Mouse (Mus musculus) thymus, adult 2 months (tissue): Measurements from ENCODE around the gene Ticam1. TPM values are rescaled to one million over a fixed set of nuclear protein-coding genes. Genes with fewer than 3 reads are reported as not detected.

ENCODE experiments used
- DNase-seq: peaks from one replicate; pipeline ENCODE4 v3.0.0; 2021
- H3K27ac ChIP-seq: fragments of 200-500 bp; 2 replicates; pipeline ENCODE4 v1.5.1; 2012; ENCODE audit warnings: low read length, control low read depth; ENCODE audit not compliant: control insufficient read depth, insufficient read depth
- H3K27me3 ChIP-seq: fragments of 200-500 bp; 2 replicates; pipeline ENCODE4 v1.6.1; 2012; ENCODE audit warnings: mild to moderate bottlenecking, low read length, moderate library complexity, mixed read lengths; ENCODE audit not compliant: control insufficient read depth, insufficient read depth
- H3K36me3 ChIP-seq: fragments of 200-500 bp; 2 replicates; pipeline ENCODE4 v1.6.1; 2012; ENCODE audit warnings: mild to moderate bottlenecking, low read length, moderate library complexity; ENCODE audit not compliant: control insufficient read depth, insufficient read depth
- H3K4me1 ChIP-seq: fragments of 200-500 bp; replicated peaks from 2 replicates; pipeline ENCODE4 v1.6.1; 2012; ENCODE audit warnings: low read length; ENCODE audit not compliant: control insufficient read depth, insufficient read depth
- H3K4me3 ChIP-seq: fragments of 200-500 bp; 2 replicates; pipeline ENCODE4 v1.5.1; 2012; ENCODE audit warnings: mild to moderate bottlenecking, low read length, control low read depth, moderate library complexity; ENCODE audit not compliant: control insufficient read depth, insufficient read depth
- CTCF ChIP-seq: fragments of 200-500 bp; IDR thresholded peaks from 2 replicates; pipeline ENCODE4 v1.5.1; 2012; ENCODE audit warnings: mild to moderate bottlenecking, control low read depth, low read length, moderate library complexity, borderline replicate concordance; ENCODE audit not compliant: control insufficient read depth, poor library complexity, insufficient read depth; ENCODE audit errors: extremely low read depth
- POLR2A ChIP-seq: fragments of 200-500 bp; IDR thresholded peaks from 2 replicates; pipeline ENCODE4 v1.6.1; 2012; ENCODE audit warnings: mild to moderate bottlenecking, low read length, control low read depth, moderate library complexity; ENCODE audit not compliant: control insufficient read depth, poor library complexity, insufficient read depth; ENCODE audit errors: extremely low read depth
- WGBS: fragments of 180-500 bp; shearing (Covaris S2); methylation state at CpG from one replicate; pipeline ENCODE4 v1.1.7; 2018; 5-methylcytosine and 5-hydroxymethylcytosine counted together
- polyA plus RNA-seq: library from polyadenylated mRNA; depleted of rRNA; stranded (reverse); fragments of >200 nt; gene quantifications from 2 replicates; pipeline ENCODE4 v1.2.3, GENCODE M21; 2012

Ticam1 gene
- polyA plus RNA-seq, 1 experiment, result 21.6 TPM

- H3K27me3 ChIP-seq, result no peaks in the 10 kb centered on the region
- peaks cover 19% of the 10 kb centered on the region for H3K36me3 ChIP-seq
- no peak for DNase-seq
- TF ChIP-seq POLR2A, result no peak
- no peak for TF ChIP-seq CTCF
- peaks cover 28% of the 10 kb centered on the region for H3K4me1 ChIP-seq
- WGBS, result 44% methylated on average over 9 of the region's 9 CpGs
- no peak overlapping the region for H3K27ac ChIP-seq
- H3K4me3 ChIP-seq, result peak overlapping the region; percentile 68
Observed at GRCm38 (mm10) chr17:56305156-56305555, 28.6 kb upstream of the Ticam1 start.

GRCm38 (mm10) chr17:56304718-56305117, 28.1 kb upstream of the Ticam1 start:
- H3K36me3 ChIP-seq, result peaks cover 15% of the 10 kb centered on the region
- no peak for DNase-seq
- no peaks in the 10 kb centered on the region for H3K27me3 ChIP-seq
- H3K4me1 ChIP-seq, result peaks cover 28% of the 10 kb centered on the region
- H3K27ac ChIP-seq, result no peak overlapping the region
- H3K4me3 ChIP-seq, result peak overlapping the region; percentile 68
- WGBS, result 15% methylated on average over 11 of the region's 11 CpGs
- TF ChIP-seq POLR2A (no peak), CTCF (no peak)

- peak; percentile 97 for DNase-seq
- Histone ChIP-seq H3K4me3 (peak overlapping the region; percentile 68), H3K4me1 (peaks cover 28% of the 10 kb centered on the region), H3K36me3 (peaks cover 8% of the 10 kb centered on the region), H3K27ac (no peak overlapping the region), H3K27me3 (no peaks in the 10 kb centered on the region)
- WGBS, result under 1% methylated on average over 66 of the region's 68 CpGs
- TF ChIP-seq CTCF, result peak; percentile 37; the same call in 1 of the 2 replicates
- TF ChIP-seq POLR2A, result peak; percentile 29; the same call in 1 of the 2 replicates
Observed at GRCm38 (mm10) chr17:56303847-56304586, 27.4 kb upstream of the Ticam1 start.

GRCm38 (mm10) chr17:56303160-56303846, 26.7 kb upstream of the Ticam1 start, which contains the start of gene Uhrf1:
TSS of gene Uhrf1 (plus strand) at chr17:56303321.
- Histone ChIP-seq H3K27ac (no peak within 1 kb of the TSS), H3K4me3 (peak within 1 kb of the TSS; percentile 68), H3K4me1 (peaks cover 28% of the 10 kb centered on the region), H3K36me3 (peaks cover under 1% of the 10 kb centered on the region; the same call in 1 of the 2 replicates), H3K27me3 (no peaks in the 10 kb centered on the region)
- under 1% methylated on average over 43 of the region's 43 CpGs for WGBS
- peak; percentile 81 for DNase-seq
- TF ChIP-seq POLR2A, result no peak
- TF ChIP-seq CTCF, result no peak

- Histone ChIP-seq H3K4me3 (no peak overlapping the region), H3K4me1 (peaks cover 30% of the 10 kb centered on the region), H3K27ac (no peak overlapping the region), H3K27me3 (no peaks in the 10 kb centered on the region), H3K36me3 (no peaks in the 10 kb centered on the region; the same call in 1 of the 2 replicates)
- DNase-seq, result no peak
- 80% methylated on average over 13 of the region's 13 CpGs for WGBS
- TF ChIP-seq CTCF (no peak), POLR2A (no peak)
Observed at GRCm38 (mm10) chr17:56302363-56302996, 25.9 kb upstream of the Ticam1 start.

- no peaks in the 10 kb centered on the region for H3K36me3 ChIP-seq
- H3K27ac ChIP-seq, result no peak within 1 kb of the TSS
- WGBS, result 94% methylated on average over 9 of the region's 9 CpGs
- H3K27me3 ChIP-seq, result no peaks in the 10 kb centered on the region
- no peak within 1 kb of the TSS for H3K4me3 ChIP-seq
- no peak for DNase-seq
- no peak for TF ChIP-seq POLR2A
- TF ChIP-seq CTCF, result no peak
- H3K4me1 ChIP-seq, result peaks cover 29% of the 10 kb centered on the region
Observed at GRCm38 (mm10) chr17:56300186-56300585, 23.6 kb upstream of the Ticam1 start, which contains the start of gene Arrdc5. TSS of gene Arrdc5 (minus strand) at chr17:56300286.
